Mouse (Mus musculus): ENCODE measurements at regions not wholly inside any gene's neighbourhood (a gene's known extent, or its start where the extent isn't known, plus 50 kb on each side); places are given as distances from the start of the nearest gene placed in this dataset.

DNA sequence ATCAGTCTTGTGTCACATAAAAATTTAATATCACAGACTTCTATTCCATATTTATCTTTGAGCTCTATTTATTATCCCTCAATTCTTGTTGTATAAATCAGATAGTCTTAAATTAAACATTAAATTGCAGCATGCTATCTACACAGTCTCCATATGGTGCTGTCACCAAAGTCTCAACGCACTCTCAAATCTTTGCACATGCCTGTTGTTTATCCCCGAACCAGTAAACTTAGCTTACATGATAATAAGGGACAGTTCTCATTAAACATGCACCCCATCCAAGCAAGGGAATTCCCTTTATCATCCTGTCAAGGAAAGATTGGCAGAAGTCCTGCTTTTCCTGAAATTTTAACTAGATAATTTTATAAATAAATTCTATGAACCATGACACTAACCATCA lies 483.8 kb downstream of the Basp1 start:
- ATAC-seq: no peak

DNA sequence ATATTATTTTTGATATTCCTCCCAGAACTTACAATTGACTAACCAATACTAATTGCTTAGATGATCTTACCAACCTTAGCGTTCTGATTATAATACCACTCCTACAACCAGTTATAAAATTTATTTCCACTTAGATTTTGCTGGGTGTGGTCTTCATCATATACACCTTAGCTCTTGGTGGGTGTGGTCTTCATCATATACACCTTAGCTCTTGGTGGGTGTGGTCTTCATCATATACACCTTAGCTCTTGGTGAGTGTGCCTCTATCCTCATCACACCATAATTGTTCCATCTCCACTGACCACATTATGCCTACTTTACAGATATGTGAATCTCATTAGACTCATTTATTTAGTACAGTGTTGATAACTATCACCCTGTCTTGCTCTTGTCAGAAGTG lies 501.7 kb downstream of the Basp1 start:
- no peak for ATAC-seq

DNA sequence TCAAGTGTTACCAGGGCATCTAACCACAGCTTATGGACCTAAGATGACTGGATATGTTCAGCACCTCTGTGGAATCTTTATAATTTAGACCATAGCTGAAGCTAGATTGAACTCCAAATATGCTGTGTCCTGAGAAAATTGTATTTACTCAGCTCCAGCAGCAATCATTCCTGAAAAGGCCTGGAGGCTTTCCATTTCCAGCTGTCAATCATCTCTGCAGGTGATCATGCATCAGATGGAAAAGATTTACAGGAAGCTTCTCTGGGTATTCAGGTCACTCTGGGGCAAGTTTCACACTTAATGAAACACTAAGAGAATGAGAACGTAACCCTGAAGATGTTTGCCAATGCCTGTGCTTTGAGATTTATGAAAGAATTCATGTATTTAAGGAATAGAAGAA lies 502.1 kb downstream of the Basp1 start:
- ATAC-seq: no peak

DNA sequence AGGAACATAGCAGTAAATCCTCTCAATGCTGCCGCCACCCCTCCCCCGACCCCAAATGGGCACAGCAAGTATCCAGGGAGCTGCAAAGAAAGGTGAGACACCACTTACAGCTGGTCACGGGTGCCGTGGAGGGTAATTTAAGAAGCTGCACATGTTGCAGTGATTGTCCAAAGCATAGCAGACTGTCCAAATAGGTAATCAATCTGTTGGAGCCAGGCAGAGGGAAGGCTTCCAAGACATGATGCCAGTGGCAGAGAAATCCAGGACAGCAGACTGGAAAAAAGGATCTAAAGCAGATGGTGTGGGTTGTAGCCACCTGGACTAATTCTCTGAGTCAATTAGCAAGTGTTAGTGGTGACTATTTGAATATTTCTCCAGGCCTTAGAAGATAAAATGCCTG lies 506.6 kb downstream of the Basp1 start:
- ATAC-seq: no peak

DNA sequence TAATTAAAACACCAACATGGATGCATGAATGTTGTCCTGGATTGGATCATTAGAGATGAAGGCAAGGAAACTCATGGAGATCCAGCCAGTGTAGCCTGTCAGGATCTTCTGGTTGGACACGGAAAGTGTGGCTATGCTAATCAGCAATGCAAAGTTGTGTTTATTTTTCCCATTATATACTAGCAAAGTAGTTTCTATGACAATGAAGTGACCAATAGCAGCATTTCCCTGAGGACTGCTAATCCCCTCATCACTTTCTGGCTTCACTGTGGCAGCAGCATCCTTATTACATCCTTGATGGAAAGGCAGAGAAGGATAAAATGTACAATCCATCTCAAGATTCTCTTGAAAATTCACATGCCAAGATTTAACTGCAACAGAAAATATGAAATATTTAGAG lies 534.7 kb downstream of the Basp1 start:
- no peak for ATAC-seq

DNA sequence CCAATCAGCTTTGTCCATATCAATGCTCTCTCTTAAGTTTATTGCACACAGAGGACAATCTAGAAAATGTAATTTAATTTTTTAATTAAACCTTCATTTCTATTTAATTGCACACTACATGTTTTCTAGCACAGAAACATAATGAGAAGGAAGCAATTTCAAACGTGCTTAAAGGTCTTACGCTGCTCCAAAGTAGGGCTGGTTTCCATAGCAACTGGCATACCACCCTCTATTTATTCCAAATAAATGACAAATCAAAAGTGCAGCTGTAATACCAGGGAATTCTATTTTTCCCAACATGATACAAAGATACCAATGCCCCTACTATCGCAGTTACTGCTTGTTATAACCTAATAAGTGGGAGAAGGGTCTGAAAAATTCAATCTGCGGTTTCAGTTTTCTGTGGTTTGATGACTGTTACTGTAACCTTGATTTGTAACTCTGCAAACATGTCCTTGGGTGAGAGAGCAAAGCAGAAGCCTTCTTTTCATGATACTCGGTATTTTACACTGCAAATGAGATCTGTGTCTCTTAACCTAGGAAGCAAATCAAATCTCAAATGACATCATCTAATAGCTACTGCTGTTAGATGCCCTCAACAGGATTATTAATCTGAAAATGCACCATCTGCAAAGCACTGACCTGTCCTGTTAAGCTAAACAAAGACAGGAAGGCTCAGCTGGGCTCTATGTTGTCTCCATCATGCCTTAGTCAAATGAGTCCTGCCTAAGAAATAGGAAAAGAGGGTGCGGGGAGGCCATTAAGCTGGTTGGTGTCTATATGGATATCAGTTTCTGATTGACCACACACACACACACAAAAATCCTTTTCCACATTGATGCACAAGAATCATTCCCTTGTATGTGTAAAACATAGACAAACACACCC lies 535.6 kb downstream of the Basp1 start:
- no peak for ATAC-seq

DNA sequence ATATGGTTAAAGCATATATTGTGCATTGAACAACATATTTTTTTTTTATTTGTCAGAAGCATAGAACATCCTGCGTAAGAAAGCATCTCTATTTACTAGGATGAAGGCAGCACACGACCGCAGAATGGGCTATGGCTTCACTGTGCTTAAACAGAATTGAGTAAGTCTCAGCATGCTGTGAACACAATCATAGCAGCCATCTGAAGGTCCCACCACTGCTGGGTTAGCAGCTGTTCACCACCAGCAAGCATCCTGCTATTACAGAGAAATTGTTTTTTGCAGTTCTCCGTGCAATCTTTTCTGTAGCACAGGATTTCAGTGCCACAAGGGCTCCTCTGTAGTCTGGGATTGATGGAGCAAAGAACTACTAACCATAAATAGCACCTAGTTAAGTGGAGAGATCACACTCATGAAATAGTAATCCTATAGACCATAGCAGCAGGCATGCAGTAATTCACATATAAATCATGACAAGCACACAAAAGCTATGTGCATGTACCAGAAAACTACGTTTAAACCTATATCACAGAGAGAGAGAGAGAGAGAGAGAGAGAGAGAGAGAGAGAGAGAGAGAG lies 537.3 kb downstream of the Basp1 start:
- no peak for ATAC-seq

DNA sequence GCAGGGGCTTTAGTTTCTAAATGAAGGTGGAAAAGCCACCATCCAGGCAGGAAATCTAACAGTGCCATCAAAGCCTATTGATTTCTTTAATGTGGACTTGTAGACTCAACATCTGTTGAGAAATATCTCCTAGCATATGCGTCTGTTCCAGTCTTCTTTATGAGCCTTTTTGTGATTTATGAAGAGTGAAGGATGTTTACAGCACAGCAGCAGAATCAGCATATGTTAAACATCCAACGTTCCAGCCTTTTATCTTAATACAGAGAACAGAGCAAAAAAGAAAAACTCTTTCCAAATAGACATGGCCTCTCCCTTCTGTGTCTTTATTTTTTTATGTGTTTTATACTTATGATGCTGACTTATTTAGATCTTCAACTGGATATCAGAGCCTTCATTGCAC lies 573.3 kb downstream of the Basp1 start:
- no peak for ATAC-seq

DNA sequence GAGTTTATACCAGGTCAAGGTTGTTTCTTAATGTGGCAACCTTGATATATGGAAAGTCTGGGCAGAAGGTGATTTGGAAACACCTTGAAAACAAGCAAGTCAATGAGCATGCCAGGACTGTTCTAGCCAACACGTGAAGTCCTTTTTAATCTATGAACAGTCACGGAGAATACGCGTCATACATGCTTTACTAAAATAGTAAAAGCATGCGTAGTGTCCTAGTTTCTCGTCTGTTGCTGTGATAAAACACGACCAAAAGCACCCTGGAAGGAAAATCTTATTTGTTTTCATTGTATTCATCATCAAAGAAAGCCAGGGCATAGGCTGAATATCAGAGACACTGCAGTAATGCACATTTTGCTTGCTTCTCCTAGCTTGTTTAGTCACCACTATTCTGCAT lies 575.2 kb downstream of the Basp1 start:
- ATAC-seq: no peak

DNA sequence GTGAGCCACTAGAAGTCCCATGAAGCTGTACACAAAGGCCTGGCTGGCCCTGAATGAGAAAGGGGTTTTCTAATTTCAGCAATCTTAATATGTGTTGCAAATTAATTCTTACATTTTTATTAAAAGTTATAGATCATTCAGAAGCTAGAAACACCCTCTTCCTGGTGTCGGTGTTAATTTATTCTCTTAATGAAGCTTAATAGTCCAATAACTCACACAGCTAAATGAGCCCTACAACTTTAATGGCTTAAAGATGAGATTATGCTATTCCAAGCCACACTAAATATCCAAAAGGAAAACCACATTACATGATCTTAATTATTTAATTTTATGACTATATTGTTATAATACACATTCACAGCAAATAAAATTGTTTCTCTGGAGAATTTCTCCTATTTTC lies 585.7 kb downstream of the Basp1 start:
- ATAC-seq: no peak

DNA sequence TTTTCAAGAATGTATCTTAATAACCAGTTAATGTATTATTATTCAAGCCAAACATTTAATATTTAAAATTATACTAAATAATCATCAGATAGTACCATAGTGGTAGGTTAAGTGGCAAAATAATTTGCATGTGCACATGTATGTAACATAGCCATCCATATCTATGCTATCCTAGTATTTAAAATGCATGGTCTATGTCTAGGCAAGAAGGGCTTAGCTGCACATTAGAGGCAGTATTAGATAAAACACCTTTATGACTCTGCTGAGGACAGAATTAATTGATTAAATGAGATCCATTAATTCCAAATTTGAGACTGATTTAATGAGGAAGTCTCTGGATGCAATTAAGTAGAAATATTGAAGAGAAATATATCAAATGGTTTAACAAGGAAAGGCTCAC lies 586.3 kb downstream of the Basp1 start:
- no peak for ATAC-seq

DNA sequence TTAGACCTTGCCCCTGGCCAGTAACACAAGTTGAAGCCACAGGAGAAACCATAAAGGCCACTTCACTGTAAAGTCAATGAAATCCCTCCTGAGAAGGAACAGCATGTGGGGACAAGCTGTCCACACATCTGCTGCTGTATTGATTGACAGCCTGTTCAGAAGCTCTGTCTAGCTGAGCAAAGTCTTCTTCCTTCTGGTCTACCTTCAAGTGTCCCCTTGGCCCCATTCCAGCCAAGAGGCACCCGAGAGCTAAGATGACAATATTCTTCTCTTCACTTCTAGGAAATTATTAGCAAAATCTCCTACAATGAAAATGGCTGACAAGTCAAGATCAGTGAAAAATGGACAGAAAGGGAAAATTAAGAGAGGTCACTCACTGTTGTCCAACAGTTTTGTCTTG lies 616.7 kb downstream of the Basp1 start:
- no peak for ATAC-seq

DNA sequence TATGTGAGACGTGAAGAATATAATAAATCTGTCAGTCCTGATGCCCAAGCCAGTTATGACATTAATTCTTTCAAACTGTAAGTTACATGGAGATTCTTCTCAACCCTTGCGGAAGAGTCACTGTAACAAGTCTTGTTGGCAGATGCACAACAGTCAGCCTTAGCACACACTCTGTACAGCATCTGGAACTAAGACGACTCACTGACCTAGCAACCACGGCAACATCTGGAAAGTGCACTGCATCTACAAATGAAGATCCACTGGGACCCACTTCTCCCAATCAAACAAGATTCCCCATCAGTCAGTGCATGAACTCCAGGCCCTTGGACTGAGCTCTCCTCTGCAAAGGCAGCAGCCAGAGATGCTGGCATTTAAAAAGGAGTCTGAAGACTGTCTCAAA lies 620.2 kb downstream of the Basp1 start:
- no peak for ATAC-seq

DNA sequence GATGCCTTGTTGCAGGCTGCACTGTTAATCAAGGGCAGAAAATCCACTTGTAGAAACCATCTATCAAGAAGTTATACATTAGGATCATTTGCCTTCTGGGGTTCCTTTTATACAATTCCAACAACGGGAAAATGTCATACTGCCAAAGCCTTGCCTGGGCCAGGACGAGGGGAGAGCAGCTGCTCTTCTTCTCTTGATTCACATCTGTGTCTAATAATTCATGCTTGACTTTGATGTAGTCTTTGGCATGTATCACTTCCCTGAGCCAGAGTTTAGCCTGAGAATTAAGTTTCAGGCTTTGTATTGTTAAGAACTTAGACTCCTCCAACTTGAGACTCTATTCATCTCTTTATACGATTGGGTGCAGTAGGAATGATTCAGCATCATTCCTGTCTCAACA lies 627.2 kb downstream of the Basp1 start:
- ATAC-seq: no peak

DNA sequence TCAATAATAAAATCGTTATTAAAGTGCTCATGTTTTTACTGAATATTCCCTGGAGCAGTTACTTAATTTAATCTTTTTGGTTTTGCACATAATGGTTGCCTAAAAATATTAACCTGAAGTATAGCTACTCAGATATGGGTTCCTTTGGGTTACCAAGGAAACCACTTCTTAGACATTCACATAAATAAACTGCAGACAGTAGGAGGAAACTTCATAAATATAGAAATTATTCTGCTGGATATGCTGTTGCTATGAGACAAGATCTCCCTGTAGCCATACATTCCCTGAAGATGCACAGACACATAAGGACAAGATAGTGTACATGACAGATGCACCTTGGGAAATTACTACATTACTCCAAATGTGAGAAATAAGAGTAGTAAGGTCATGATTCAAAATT lies 635.3 kb downstream of the Basp1 start:
- no peak for ATAC-seq

DNA sequence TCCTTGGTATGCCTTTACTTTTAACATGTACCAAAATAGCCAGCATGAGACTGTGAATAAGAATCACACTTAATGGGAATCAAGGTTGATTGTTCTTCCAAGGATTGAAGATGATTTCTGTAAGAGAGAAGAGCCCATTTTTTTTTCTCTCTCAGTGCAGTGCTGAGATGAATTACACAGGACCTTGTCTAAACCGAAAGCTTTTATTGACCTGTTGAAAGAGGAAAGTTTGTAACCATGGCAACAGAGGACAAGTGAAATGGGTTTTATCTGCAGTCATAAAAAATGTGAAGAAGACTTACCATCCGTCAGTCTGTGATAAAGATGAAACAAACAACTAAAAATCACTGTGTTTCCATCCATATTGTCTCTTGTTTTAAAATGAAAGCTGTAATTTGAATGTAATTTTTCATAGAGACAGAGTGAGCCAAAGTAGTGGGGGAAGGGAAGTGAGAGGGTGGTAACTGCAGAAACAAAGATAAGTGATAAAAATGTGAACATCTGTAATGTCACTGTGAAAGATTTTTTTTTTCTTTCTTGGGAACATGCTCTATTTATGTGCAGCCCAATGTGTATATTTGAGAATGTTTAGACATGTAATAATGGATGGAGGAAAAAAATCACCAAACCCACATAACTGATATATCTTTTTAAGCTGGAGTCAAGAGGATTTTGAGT lies 661.9 kb downstream of the Basp1 start:
- ATAC-seq: no peak

DNA sequence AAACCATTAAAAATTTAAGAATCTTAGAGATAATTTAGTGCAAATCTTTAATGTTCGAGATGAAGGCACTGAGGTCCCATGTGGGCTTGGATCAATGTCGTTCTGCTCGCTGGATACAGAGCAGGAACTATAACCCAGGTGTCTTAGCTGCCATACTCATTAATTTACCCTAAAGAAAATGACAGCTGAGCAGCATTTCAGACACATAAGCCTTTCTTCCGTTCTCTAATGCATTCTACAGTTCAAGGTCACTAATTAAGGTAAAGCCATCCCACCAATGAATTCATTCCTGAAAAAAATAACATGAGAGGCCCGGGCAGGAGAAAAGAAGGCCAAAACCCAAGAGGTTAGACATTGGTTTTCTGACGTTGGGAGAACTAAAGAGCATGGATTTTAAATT lies 670.3 kb downstream of the Basp1 start:
- no peak for ATAC-seq

DNA sequence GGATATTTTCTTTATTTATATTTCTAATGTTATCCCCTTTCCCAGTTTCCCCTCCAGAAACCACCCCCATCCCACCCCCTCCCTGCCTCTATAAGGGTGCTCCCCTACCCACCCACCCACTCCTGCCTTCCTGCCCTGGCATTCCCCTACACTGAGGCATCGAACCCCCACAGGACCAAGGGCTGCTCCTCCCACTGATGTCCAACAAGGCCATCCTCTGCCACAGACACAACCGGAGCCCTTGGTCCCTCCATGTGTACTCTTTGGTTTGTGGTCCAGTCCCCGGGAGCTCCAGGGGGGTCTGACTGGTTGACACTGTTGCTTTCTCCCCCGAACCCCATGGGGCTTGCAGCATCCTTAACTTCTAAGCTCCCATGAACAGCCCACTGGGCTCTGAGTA lies 688.4 kb downstream of the Basp1 start:
- ATAC-seq: no peak

DNA sequence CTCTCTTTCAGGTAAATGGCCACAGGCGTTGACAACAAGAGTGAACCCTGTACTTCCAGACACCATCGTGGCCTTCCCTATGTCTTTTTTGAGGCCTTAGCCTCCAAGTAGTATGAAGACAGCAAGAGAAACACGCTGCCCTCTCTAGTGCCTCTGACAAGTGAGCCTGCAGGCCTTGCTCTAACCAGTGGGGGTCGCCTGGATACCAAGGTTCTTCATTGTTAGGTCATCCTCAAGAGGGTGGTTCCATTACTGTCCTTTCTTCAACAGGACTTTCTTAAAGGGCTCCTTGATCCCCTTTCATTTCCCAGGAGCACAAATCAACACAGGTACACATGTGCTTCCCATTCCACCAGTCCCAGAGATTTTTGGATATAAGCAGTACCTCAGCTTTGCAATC lies 688.9 kb downstream of the Basp1 start:
- ATAC-seq: no peak

DNA sequence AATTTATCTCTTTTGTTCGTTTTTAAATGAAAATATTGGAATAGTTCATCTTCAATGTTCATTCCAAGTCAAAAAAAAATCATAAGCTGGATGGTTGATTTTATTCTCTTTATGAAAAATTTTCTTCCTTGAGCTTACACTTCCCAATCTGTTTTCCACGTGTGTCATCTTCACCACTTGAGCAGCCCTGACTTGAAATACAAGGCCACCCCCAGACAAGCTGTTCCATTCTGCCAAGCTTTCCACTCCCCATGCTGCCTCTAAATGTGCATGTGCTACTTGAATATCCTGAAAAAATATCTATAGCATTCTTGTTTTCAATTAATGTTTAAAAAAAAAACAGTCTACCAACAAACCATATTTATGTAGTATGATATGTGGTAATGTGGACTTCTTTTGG lies 693.2 kb downstream of the Basp1 start:
- ATAC-seq: no peak

DNA sequence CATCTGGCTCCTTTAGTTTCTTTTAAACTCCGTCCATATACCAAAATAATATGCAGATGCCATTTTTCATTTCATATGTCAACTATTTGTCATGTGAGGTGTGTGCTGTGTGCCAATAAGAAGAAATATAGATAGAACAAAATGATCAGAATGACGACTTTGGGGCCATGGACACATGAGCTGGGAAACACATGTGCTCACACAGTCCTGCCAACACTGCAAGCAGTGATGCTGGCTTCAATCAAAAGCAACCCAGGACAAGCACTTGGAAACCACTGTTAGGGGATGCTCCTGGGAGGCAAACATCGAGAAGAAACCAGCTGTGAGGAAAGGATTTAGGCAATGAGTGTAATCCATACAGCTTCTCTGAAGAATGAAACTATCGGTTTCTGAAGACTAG lies 731.4 kb downstream of the Basp1 start:
- ATAC-seq: no peak

DNA sequence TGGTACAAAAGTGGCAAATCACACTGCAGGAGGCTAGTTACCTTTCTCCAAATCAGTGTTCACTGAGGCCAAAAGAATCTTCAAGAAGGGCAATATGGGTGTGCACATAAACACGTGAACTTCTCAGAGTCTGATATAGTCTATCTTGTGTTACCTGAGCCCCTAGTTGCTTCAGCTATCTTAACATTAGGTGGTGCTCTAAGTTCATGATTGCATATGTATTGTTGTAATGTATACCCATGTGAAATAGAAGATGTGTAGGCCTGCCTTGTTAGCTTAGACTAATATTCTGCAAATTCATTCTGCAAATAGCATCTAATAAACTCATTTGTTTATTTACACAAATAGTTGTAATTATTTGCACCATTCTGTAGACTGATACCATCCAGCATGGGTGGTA lies 764.6 kb downstream of the Basp1 start:
- ATAC-seq: no peak

DNA sequence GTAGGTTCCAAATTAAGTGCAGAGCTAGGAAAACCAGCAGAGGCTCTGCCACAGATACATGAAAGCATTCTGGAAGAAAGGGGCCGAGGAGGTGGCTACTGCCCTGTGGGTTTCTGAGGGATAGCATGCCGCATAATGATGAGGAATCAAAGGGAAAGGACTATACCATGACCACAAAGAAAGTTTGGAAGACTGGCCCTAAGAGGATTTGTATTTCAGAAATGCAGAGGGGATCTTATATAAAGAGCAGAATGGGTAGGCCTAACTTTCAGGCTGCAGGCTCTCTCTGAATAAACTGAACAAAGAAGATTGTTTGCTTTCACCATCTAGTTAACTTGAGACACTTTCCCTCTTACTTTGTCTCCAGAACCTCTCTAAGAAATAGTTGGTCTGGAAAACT lies 777.9 kb downstream of the Basp1 start:
- no peak for ATAC-seq

DNA sequence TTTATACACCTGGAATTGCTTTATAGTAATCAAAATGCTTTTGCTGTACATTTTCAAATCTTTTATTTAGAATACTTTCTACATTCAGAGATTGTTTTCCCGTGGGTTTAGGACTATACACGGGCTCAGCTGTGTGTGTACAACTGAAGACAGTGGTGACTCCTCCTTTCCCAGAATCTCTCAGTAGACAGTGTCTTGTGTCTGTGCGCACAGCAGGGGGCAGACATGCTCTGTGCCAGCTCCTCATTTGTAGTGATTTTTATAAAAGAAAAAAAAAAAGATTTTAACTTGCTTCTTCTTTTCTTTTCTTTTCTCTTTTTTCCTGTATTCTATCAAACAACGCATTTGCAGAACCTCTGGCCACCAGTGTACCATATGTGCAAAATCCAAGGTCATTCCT lies 817.3 kb downstream of the Basp1 start:
- no peak for ATAC-seq

All from activated CD4-positive, CD25-positive, alpha-beta regulatory T cell, adult 4 months (primary cell).